Mouse (Mus musculus) lung, postnatal 36 days (tissue): ENCODE results near the gene Cox10.
A peak's percentile ranks its signal among the peaks of the same experiment; 100 is the strongest.

Experiments used
- DNase-seq: peaks from one replicate; pipeline ENCODE4 v3.0.0; 2022; ENCODE audit warnings: mixed read lengths

Cox10 gene

DNA sequence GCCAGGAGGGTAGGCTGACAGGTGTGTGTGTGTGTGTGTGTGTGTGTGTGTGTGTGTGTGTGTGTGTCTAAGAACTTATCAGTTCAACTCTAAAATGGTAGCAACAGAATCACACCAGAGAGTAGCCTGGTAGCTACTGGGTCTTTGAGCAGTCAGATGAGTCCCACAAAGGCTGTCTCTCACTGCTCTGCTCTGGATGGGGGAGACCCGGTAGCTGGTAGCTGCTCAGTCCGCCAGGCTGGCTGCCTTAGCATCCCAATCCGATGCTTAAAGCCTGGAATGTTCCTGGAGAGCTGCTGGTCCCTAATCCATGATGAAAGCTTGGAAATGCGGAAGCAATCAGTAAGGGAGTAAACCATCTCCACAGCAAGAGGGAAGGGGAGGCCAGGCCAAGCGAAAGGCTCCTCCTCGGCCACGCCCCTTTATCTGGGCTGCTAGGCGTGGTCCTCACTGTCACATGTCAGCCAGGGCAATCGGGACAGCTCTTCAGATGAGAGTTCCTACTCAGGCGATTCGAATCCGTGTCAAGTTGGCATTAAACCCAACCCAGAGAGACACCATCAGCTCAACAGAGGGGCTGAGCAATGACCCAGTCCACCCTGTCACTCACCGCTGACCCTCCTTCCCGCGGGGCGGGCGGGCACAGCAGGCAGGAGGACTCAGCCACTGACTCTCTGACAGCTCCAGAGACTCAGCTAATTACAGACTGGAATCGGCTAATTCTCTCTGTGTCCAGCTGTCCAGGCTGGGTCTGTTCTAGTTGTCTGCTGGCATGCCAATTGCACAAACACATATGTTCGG is 127.2 kb downstream of the Cox10 start:
- peak; percentile 86 for DNase-seq

DNA sequence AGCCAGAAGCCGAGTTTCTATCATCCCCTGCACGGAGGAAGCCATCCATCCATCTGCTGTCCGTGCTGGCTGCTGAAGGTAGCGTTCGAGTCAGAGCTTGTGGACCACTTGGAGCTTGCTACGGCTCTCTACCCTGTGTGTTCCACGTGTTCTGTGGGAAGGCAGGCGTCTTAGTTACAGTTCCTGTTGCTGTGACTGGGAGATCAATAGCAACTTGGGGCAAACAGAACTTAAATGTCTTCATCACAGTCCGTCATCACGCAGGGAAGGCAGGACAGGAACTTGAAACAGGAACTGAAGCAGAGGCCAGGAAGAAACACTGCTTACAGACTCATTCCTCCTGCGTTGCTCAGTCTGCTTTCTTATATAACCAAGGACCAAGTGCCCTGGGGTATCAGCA is 130.9 kb downstream of the Cox10 start:
- DNase-seq: peak; percentile 29

DNA sequence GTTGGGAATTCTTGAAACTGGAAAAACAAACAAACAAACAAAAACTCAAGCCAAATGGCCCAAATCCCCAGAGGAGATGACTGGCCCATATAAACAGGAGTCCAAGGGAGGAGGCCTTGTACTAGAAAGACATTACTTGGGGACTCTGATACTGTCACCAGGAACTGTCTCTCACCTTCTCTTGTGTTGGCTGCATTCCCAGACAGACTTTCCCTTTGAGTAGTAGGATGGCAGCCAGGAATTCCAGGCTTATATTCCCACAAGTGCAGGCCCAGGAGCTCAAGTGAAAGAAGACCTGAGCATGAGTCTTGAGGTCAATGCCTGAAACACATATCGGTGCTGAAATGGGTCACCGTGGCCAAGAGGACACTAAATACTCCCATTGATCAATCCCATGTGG is 132.2 kb downstream of the Cox10 start:
- DNase-seq: no peak

DNA sequence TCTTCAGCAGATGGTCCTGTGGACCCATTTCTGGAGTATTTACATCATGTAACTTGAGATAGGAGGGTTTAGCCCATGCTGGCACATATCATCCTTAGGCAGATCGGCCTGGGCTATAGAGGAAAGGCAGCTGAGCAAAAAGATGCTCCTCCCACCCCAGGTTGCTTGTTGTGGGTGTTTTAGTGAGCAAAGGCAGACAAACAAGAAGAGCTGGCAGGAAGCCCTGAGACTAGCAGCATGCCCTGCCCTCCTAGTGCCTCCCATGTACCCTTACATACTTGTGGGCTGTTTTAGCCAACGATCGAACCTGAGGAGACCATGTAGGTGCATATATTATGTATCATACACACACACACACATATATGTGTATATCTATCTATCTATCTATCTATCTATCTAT is 135.3 kb downstream of the Cox10 start:
- DNase-seq: no peak

DNA sequence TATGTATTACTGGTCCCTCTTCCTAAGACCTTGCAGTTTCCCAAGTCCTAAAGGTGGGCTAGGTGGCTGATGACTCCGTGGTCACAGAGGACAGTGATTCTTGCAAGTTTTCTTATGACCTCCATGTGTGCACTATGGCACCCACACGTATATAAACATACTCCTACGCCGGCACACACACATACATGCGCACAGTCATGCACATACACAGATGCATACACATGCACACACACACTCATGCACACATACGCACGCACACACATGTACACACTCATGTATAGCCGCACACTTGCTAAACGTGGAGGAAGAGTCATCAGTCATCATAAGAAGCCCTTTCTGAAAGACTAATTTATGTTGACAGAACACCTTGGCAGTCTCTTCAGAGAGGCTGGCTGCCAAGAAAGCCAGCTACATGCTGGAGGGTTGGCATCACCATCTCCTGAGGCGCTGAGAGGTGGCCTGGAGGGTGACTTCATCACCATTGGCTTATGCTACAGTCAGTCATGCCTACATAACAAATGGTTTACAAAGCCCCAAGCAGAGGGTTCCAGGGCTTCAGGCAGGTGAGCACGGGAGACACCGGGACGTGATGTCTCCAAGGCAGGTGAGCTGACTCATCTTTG is 135.9 kb downstream of the Cox10 start:
- no peak for DNase-seq

DNA sequence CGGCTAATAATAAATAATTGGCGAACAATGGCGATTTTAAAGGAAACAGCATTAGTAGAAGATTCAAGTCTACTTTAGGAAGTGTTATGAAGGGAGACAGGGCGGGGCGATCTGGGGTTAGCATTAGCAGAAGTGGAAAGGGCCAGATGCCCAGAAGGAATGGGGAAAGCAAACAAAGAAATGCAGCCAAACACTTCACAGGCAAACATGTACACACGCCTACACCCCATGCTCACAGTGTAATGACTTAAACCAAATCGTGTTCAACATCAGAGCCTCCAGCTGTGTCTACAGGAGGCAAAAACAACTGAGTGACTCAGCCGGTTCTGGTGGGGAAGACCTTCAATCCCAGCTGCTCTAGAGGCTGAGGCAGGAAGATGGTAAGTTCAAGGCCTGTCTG is 137.1 kb downstream of the Cox10 start:
- peak; percentile 75 for DNase-seq

DNA sequence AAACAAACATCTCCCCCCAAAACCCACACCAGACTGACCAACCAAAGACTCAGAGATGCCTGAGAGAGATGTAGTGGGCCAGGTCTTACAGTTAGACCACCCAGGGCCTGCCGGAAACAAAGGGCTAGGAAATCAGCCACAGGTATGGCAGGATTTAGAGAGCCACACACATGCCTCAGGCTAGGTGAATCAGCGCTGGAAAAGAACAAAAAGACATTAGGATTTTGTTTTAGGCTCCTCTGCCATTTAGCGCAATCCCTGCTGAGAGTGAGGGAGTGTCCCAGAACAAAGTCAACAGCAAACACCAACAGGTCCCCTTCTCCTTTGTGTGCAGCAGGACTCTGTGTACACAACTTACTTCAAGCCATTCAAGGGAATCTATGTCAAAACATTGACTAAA is 142.6 kb downstream of the Cox10 start:
- no peak for DNase-seq

DNA sequence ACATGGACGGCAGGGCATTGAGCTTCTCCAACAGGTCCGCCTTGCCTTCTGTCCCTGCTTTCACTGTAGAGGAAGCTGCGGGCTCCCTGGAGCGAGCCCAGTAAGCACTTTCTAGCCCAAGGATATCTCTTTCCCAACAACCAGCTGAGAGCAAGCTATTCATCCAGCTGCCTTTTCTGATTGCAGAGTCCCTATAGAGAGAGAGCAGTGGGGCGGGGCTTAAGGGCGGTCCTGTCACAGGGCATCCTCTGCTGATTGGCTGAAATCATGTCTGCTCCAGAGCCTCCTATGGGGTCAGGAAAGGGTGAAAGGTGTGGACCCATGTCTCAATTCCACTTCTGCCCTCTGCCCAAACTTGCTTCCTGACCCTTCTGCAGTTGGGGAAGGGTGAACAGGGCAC is 152.4 kb downstream of the Cox10 start:
- DNase-seq: no peak

DNA sequence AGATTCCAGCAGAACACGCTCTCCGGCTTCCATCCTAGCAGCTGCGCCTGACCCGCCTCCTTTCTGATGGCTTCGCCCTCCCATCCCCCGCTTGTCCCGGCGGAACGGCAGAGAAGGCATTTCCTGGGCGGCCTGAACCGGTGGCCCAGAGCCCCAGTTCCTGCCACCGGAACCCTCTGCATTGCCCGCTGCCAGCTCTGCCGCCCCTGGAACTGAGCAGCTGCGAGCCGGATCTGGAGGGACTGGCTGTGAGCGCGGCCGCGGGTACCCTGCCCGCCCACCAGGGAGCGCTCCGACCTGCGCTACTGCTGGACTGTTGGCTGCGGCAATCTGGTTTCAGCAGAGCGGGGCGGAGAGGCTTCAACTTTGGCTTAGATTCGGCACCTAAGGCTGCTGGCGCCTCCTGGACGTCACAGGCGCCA is 154.1 kb downstream of the Cox10 start:
- DNase-seq: peak; percentile 92

DNA sequence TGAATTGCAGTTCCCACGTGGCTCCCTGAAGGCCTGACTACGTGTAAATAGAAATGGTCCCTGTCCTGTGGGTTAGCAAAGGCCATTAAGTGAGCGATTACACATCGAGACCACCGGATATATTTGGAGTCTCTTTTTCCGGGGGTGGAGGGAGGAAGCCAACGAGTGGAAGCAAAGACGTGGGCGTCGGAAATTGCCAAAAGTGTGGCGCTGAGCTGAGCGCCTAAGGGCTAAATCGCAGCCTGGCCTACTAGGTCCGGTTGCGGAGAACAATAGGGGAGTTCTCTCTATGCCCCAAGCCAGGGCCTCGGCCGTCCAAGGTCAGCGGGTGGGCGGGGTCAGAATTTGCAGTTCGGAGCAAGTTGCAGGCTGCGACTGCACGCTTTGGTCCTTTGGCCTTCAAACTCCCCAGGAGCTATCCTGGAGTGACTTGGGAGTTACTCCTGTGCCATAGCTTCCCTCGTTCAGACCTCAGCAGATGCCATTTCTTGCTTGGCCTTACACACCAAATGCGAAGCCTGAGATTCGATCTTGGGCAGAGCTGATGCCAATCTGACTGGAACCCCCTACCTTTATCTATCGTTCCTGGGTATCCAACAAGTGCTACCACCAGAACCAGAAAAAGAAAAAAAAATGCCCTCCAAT is 154.9 kb downstream of the Cox10 start:
- peak; percentile 20 for DNase-seq

DNA sequence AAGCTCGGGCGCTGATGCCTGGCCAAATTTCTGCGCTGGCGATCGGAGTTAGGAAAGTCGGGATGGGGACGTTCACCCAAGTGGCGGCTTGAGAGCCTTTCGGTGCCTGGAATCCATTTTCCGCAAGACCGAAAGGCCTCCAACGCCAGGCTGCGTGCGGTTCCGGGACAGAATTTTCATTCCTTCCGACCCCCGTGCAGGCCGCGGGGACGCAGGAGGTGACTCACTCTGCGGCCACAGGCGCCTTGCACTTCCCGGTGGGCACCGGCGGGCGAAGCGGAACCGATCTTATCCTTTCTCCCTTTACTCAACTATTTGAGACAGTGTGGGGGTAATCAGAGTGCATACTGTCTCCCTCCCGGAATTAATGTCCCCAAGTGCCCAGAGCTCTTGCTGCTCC is 155.9 kb downstream of the Cox10 start:
- peak; percentile 20 for DNase-seq

DNA sequence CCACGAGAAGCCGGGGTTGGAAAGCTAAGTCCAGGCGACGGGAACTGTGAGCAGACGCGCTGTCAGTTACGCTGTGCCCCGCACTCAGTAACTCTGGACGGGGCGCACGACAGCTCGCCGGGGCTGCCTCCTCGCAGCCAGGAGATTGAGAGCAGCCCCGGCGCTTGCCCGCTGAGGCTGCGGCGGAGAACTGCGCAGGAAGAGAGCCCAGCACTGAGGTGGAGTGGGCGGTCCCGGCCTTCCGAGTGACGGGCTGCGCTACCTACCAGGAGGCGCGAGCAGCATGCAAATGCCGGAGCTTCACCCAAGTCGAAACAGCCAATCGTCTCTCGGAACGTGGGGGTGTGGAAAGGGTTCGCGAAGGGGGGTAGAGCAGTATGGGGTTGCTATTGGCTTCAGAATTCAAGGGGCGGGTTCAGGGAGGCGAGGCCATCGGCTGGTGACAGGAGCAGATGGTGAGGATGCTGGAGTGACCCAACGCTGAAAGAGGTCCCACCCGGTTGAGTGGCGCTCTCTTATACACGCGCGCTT is 157.1 kb downstream of the Cox10 start, which contains the start of gene Hs3st3b1:
Gene Hs3st3b1 (minus strand): TSS at position 200 of the 531 bp plus-strand sequence.
- peak; percentile 97 for DNase-seq

DNA sequence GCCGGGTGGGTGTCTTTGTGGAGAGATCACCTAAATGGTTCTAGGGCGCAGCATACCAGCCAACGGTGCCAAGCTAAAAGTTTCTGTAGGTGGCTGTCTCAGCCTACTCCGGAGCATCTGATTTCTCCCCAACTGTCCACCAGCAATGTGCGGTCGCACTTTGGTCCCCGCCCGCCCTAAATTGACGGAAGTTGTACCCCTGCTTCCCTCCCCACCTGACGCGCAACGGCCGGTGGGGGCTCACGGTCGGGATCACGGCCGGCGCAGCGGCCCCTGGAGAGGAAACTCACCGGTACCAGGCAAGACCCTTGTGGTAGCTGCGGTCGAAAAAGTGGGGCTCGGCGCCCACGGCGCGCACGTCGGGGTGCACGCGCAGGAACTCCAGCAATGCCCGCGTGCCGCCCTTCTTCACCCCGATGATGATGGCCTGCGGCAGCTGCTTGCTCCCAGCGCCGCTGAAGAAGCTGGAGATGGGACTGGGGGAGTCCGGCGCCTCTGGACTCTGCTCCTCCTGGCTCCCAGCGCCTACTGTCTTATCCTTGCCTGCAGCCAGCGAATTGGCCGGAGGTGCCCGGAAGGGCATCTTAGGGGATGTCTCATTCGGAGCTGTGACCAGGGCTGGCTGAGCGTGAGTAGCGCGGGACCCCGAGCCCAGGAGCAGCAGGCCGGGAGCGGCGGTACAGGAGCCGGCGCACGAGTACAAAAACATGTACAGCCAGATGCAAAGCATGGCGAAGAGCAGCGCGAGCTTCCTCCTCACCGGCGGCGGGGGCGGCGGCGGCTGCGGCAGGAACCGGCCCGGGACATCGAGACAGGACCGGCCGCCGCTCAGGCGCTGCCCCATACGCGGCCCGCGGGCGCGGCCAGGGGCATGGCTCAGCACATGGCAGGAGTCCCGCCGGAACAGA is 158.0 kb downstream of the Cox10 start:
- DNase-seq: peak; percentile 21

DNA sequence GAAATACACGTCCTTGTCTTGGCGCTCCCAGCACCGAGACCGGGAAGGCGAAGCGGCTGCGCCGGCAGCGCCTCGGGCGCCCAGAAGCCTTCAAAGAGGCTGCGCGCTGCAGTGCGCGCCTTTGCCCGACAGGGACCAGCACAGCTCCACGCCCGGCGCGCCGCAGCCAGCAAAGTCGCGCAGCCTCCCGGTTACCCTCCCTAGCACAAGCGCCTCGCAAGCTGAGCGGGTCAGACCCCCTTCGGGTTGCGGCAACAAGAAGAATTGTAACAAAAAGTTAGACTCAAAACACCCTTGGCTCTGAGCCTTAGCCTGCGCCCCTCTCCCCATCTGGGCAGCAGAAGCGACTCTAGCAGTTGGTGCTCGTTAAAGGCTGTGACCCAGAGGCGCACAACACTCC is 158.7 kb downstream of the Cox10 start:
- peak; percentile 83 for DNase-seq

DNA sequence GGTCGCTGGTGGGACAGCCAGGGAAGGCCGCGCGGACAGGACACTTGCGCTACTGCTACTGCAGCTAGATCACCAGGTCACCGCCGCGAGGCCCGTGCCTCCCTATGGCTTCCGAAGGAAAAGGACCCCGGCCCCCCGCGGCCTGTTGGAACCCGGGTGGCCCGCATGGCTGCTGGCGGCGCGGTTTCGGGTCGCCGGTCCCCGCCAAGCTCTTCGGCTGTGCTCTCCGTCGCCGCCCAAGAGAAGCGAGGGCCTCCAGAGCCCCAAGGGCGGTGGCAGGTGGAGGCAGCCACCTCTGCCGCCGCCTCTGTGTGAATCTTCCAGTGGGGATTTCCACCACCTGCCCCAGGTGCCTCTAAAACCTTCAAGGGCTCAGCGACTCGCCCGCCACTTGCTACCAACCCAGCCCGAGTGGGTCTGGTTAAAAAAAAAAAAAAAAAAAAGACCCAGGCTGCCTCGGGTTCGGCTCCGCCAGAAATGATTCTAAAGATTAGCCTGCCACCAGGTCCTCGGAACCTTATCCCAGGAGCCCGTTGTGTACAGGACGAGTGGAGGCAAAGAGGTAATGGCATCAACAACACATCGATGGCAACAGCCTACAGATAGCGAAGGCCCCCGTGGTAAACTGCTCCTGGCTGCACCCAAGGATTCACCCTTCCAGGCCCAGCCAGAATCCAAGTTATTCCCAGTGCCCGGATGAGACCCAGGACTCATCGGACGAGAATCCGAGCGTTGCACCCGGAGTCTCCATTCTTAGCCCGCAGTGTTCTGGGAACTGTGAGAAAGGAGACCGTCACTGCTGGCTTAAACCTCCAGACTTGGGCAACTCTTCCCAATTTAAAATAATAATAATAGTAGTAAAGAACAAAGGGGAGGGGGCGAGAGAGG is 159.8 kb downstream of the Cox10 start:
- DNase-seq: no peak

DNA sequence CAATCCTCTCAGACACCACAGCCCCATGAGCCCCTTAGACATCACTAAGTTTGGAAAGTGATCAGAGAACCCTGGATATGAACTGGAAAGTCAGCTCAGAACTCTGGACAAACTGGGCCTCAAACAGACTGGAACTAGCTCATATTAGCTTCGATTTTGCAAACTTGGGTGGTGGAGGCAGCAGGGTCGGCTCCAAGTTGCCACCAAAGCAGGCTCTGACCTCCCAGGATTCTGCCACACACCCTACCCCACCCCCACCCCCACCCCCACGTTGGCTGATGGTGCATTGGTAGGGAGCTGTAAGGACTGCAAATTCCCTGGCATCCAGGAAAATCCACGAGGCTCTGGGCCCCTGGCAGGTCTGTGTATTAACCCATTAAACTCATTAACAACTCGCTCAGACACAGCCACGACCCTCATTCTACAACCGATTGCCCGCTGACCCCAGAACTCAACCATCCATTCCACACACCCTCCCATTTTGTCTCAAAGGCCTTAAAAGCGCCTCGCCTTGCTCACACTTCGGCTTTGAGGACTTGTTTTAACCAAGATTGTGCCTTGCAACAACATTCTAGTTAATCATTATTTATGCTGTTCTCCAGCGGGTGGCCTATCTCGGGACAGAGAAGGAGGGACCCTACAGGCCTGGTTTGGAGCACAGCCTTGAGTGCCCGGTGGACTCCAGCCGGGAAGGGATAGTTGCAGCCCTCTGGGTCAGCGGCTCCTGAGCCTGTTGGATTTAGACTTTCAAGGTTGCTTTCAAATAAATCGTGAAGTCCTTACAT is 160.8 kb downstream of the Cox10 start:
- DNase-seq: peak; percentile 42

DNA sequence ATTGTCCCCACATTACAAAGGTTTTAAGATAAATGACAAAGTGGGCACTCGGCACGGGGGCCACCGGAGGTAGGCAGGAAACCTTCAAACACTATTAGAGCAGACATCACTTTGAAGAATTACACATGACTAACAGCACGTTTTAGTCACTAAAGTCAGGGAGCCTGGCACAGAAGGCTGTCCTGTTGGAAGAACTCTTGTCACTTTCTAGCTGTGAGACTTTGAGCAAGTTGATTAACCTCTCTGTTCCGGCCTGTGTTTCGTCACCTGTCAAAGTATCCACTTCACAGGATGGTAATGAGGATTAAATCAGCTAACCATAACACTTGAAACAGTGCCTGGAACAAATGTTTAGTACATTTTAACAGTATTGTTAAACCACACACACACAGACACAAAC is 161.7 kb downstream of the Cox10 start:
- DNase-seq: no peak

DNA sequence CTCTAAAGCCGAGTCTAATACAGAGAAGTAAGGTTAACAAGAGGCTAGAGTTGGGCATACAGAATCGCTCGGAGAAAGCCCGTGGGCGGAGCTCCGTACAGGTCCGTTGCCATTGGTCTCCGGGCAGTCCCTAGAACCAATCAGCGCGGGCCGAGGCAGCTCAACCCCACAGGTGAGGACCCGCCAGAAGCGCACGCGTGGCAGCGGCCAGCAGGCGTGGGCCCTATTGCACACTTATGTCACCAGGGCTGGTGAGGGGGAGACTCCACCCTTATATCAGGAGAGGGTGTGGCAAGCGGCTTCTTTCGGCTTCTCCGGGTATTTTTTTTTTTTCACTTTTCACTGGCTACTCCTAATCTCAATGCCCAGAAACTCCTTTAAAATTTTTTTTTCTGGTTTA is 164.9 kb downstream of the Cox10 start:
- peak; percentile 92 for DNase-seq

DNA sequence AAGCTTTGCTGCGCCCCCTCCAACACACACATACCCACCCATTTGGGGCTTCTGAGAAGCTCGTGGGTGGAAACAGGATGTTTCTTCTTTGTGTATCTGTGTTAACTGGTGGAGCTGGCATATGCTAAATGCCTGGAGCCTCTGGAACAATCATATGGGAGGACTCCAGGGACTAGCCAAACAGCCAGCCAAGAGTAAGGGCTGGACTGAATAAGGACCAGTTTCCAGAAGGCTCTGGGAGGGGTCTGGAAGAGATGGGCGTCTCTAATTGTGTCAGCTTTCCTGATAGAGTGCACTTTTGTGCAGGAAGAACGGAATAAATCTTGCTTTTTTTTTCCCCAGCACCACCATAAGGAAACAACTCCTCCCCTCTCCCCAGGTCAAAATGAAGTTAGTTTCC is 165.3 kb downstream of the Cox10 start:
- no peak for DNase-seq
